Mouse (Mus musculus) layer of hippocampus, adult 18-20 months (tissue): ENCODE data around the gene Itln1. TPM values are rescaled to one million over a fixed set of nuclear protein-coding genes. Genes with fewer than 3 reads are reported as not detected.

Experiments
- DNase-seq, 2 experiments: peaks; one replicate each; pipeline ENCODE4 v3.0.0; 2022; ENCODE audit warnings: low spot score in 2 of 2
- long read RNA-seq: library from polyadenylated mRNA; stranded (forward); transcript quantifications from one replicate; pipeline ENCODE4 v2.0.0, GENCODE M21; 2021
- total RNA-seq, 2 experiments: library from RNA; stranded (reverse); gene quantifications; 2 replicates each; pipeline ENCODE4 v1.2.3; 2021

Itln1 gene
- not detected for total RNA-seq
- long read RNA-seq = 0 reads

- no peak for DNase-seq
Observed at GRCm38 (mm10) chr1:171535194-171535593, at the start of gene Itln1. Itln1 (minus strand) TSS chr1:171535294.

GRCm38 (mm10) chr1:171584584-171584983 lies 49.5 kb upstream of the Itln1 start:
- DNase-seq = no peak

- DNase-seq = no peak
Observed at GRCm38 (mm10) chr1:171577168-171577567, 42.1 kb upstream of the Itln1 start.

GRCm38 (mm10) chr1:171568436-171568835 lies 33.3 kb upstream of the Itln1 start:
- peak in 1 of 2 experiments; percentile 11 for DNase-seq

- peak in 1 of 2 experiments; percentile 41 for DNase-seq
Observed at GRCm38 (mm10) chr1:171566777-171567176, 31.7 kb upstream of the Itln1 start.

GRCm38 (mm10) chr1:171565888-171566287 lies 30.8 kb upstream of the Itln1 start:
- no peak for DNase-seq

GRCm38 (mm10) chr1:171564247-171564646 lies 29.2 kb upstream of the Itln1 start:
- DNase-seq = no peak

- no peak for DNase-seq
Observed at GRCm38 (mm10) chr1:171563042-171563441, 27.9 kb upstream of the Itln1 start.

GRCm38 (mm10) chr1:171561639-171562225 lies 26.6 kb upstream of the Itln1 start:
- DNase-seq = no peak

GRCm38 (mm10) chr1:171561200-171561599 lies 26.1 kb upstream of the Itln1 start:
- DNase-seq = no peak

GRCm38 (mm10) chr1:171560262-171560661 lies 25.2 kb upstream of the Itln1 start:
- no peak for DNase-seq

GRCm38 (mm10) chr1:171558898-171559297 lies 23.8 kb upstream of the Itln1 start, which contains the start of gene Cd244a:
Cd244a (plus strand) TSS chr1:171559193.
- no peak for DNase-seq

- DNase-seq = no peak
Observed at GRCm38 (mm10) chr1:171558407-171558806, 23.3 kb upstream of the Itln1 start.

GRCm38 (mm10) chr1:171556366-171556765 lies 21.3 kb upstream of the Itln1 start:
- DNase-seq = no peak

- DNase-seq = no peak
Observed at GRCm38 (mm10) chr1:171553359-171554341, 18.6 kb upstream of the Itln1 start.

GRCm38 (mm10) chr1:171552230-171552629 lies 17.1 kb upstream of the Itln1 start:
- DNase-seq = no peak

- no peak for DNase-seq
Observed at GRCm38 (mm10) chr1:171551326-171551725, 16.2 kb upstream of the Itln1 start.

- DNase-seq = no peak
Observed at GRCm38 (mm10) chr1:171540694-171541093, 5.6 kb upstream of the Itln1 start.

GRCm38 (mm10) chr1:171534557-171534956 lies 537 bp downstream of the Itln1 start:
- no peak for DNase-seq

- DNase-seq = no peak
Observed at GRCm38 (mm10) chr1:171532830-171533229, 2.3 kb downstream of the Itln1 start.

GRCm38 (mm10) chr1:171531367-171531766 lies 3.7 kb downstream of the Itln1 start:
- DNase-seq = no peak

GRCm38 (mm10) chr1:171515557-171515956 lies 19.5 kb downstream of the Itln1 start:
- DNase-seq = no peak
